Mouse (Mus musculus): ENCODE results near the gene Carns1.
A peak's percentile ranks its signal among the peaks of the same experiment; 100 is the strongest.

- no peak for TF ChIP-seq CTCF (IDR thresholded peaks at IDR 0.05; ENCODE audit: extremely low read depth, insufficient read depth, low read length)
- TF ChIP-seq POLR2A (IDR thresholded peaks at IDR 0.05; ENCODE audit: extremely low read depth, insufficient read depth, low read length), result peak; percentile 64; the same call in 1 of the 2 replicates
Measured at GRCm38 (mm10) chr19:4148491-4148806, 26.8 kb downstream of the Carns1 start, which contains the start of gene Coro1b.
